Mouse (Mus musculus) large intestine, adult 2 months (tissue): ENCODE measurements at regions not wholly inside any gene's neighbourhood (a gene's known extent, or its start where the extent isn't known, plus 50 kb on each side); places are given as distances from the start of the nearest gene placed in this dataset.

Experiments used
- DNase-seq: peaks from one replicate; pipeline ENCODE4 v3.0.0-alpha.2; 2012; ENCODE audit warnings: low read depth, low spot score
- WGBS: fragments of 180-500 bp; shearing (Covaris S2); methylation state at CpG from one replicate; pipeline ENCODE4 v1.1.7; 2018; 5-methylcytosine and 5-hydroxymethylcytosine counted together

- WGBS: 19% methylated on average over 17 of the region's 17 CpGs
- DNase-seq: no peak
Observed at GRCm38 (mm10) chr19:36227418-36228160, 107.7 kb upstream of the Ankrd1 start.

- no peak for DNase-seq
- WGBS: 84% methylated on average over 3 of the region's 3 CpGs
Observed at GRCm38 (mm10) chr19:36229315-36229714, 109.4 kb upstream of the Ankrd1 start.

- no peak for DNase-seq
- WGBS: 82% methylated on average over 1 of the region's 1 CpGs
Observed at GRCm38 (mm10) chr19:36229941-36230340, 110.0 kb upstream of the Ankrd1 start.

GRCm38 (mm10) chr19:36235131-36235530 is 113.0 kb upstream of the Pcgf5 start:
- DNase-seq: no peak
- 54% methylated on average over 6 of the region's 6 CpGs for WGBS

GRCm38 (mm10) chr19:36236576-36237345 is 111.3 kb upstream of the Pcgf5 start:
- 35% methylated on average over 7 of the region's 7 CpGs for WGBS
- DNase-seq: no peak

GRCm38 (mm10) chr19:36237751-36238150 is 110.4 kb upstream of the Pcgf5 start:
- WGBS: 60% methylated on average over 3 of the region's 3 CpGs
- no peak for DNase-seq

- 75% methylated on average over 3 of the region's 3 CpGs for WGBS
- no peak for DNase-seq
Observed at GRCm38 (mm10) chr19:36238536-36238935, 109.6 kb upstream of the Pcgf5 start.

- 54% methylated on average over 3 of the region's 3 CpGs for WGBS
- no peak for DNase-seq
Observed at GRCm38 (mm10) chr19:36242396-36242795, 105.7 kb upstream of the Pcgf5 start.

- DNase-seq: no peak
- 26% methylated on average over 5 of the region's 5 CpGs for WGBS
Observed at GRCm38 (mm10) chr19:36242946-36243345, 105.2 kb upstream of the Pcgf5 start.

GRCm38 (mm10) chr19:36252522-36252921 is 95.6 kb upstream of the Pcgf5 start:
- DNase-seq: no peak
- 79% methylated on average over 3 of the region's 3 CpGs for WGBS

GRCm38 (mm10) chr19:36257748-36258538 is 90.2 kb upstream of the Pcgf5 start:
- WGBS: 37% methylated on average over 10 of the region's 10 CpGs
- DNase-seq: no peak

GRCm38 (mm10) chr19:36261819-36262218 is 86.3 kb upstream of the Pcgf5 start:
- 88% methylated on average over 5 of the region's 5 CpGs for WGBS

GRCm38 (mm10) chr19:36263923-36264322 is 84.2 kb upstream of the Pcgf5 start:
- WGBS: 52% methylated on average over 4 of the region's 4 CpGs
- no peak for DNase-seq

More at GRCm38 (mm10) chr19:36261819-36262218, 86.3 kb upstream of the Pcgf5 start:
- DNase-seq: no peak

- 78% methylated on average over 2 of the region's 2 CpGs for WGBS
- no peak for DNase-seq
Observed at GRCm38 (mm10) chr19:36264397-36264796, 83.7 kb upstream of the Pcgf5 start.

- 89% methylated on average over 1 of the region's 1 CpGs for WGBS
- no peak for DNase-seq
Observed at GRCm38 (mm10) chr19:36265276-36265675, 82.8 kb upstream of the Pcgf5 start.

GRCm38 (mm10) chr19:36266346-36266745 is 81.8 kb upstream of the Pcgf5 start:
- DNase-seq: no peak

GRCm38 (mm10) chr19:36273466-36273865 is 74.6 kb upstream of the Pcgf5 start:
- WGBS: 69% methylated on average over 3 of the region's 3 CpGs
- DNase-seq: no peak

More at GRCm38 (mm10) chr19:36266346-36266745, 81.8 kb upstream of the Pcgf5 start:
- WGBS: 31% methylated on average over 8 of the region's 8 CpGs

GRCm38 (mm10) chr19:36285465-36285864 is 62.6 kb upstream of the Pcgf5 start:
- WGBS: 70% methylated on average over 4 of the region's 4 CpGs
- no peak for DNase-seq

- WGBS: 9% methylated on average over 4 of the region's 4 CpGs
- peak; percentile 31 for DNase-seq
Observed at GRCm38 (mm10) chr19:36290778-36291177, 57.3 kb upstream of the Pcgf5 start.
